ENCODE assay signal across 35 mouse cellular contexts in genomic region chr12:118415956-118416355, GRCm38 (mm10).
"Had no signal": no experiment of that assay in that cellular context is flagged by ENCODE, and none has a peak within 500 bp of the region (broad histone marks: within the 10 kb centered on the region; RNA-seq: fewer than 3 reads in every experiment).

No protein-coding gene starts in this region.

- H3K9ac ChIP-seq: heart, embryonic 12.5 days; heart, embryonic 13.5 days; heart, embryonic 15.5 days; hindbrain, embryonic 12.5 days; hindbrain, embryonic 13.5 days; hindbrain, embryonic 14.5 days; hindbrain, embryonic 15.5 days; intestine, embryonic 15.5 days; kidney, embryonic 15.5 days had no signal

- H3K36me3 ChIP-seq: heart, embryonic 10.5 days; heart, embryonic 12.5 days; heart, embryonic 13.5 days; heart, embryonic 15.5 days; hindbrain, embryonic 10.5 days; hindbrain, embryonic 12.5 days; hindbrain, embryonic 13.5 days; hindbrain, embryonic 15.5 days; intestine, embryonic 15.5 days; kidney, embryonic 15.5 days had no signal

- H3K4me2 ChIP-seq: heart, embryonic 11.5 days; heart, embryonic 12.5 days; heart, embryonic 13.5 days; heart, embryonic 15.5 days; hindbrain, embryonic 12.5 days; hindbrain, embryonic 13.5 days; hindbrain, embryonic 14.5 days; hindbrain, embryonic 15.5 days; intestine, embryonic 15.5 days; kidney, embryonic 15.5 days had no signal

- ATAC-seq: hindbrain, embryonic 16.5 days; hindbrain, postnatal 0 days; inflammation-experienced regulatory T-cells, adult 6 months; intestine, embryonic 15.5 days; intestine, embryonic 16.5 days; intestine, postnatal 0 days had no signal

- H3K27ac ChIP-seq: heart, embryonic 10.5 days; heart, embryonic 13.5 days; heart, embryonic 15.5 days; hindbrain, embryonic 10.5 days; hindbrain, embryonic 12.5 days; hindbrain, embryonic 13.5 days; hindbrain, embryonic 14.5 days; hindbrain, embryonic 15.5 days; hindbrain, postnatal 0 days; intestine, embryonic 15.5 days; kidney, embryonic 15.5 days; kidney, postnatal 0 days; layer of hippocampus, adult 2 months had no signal

- H3K27me3 ChIP-seq: heart, embryonic 12.5 days; heart, embryonic 13.5 days; heart, embryonic 15.5 days; hindbrain, embryonic 12.5 days; hindbrain, embryonic 13.5 days; hindbrain, embryonic 15.5 days; intestine, embryonic 15.5 days; kidney, embryonic 15.5 days had no signal

- DNase-seq: heart, postnatal 10 days; heart, postnatal 14 days; heart, postnatal 36 days; heart, postnatal 4 days; kidney, adult 11 months; kidney, adult 18-20 months; kidney, adult 2 months; kidney, adult 8-10 months; kidney, adult 9 months; kidney, postnatal 10 days; kidney, postnatal 14 days; kidney, postnatal 25 days; kidney, postnatal 36 days; kidney, postnatal 4 days; layer of hippocampus, adult 9-11 months; layer of hippocampus, postnatal 36 days had no signal

- H3K9me3 ChIP-seq: heart, embryonic 10.5 days; heart, embryonic 12.5 days; heart, embryonic 15.5 days; hindbrain, embryonic 12.5 days; hindbrain, embryonic 15.5 days; intestine, embryonic 15.5 days; kidney, embryonic 15.5 days had no signal

- H3K4me3 ChIP-seq: heart, embryonic 10.5 days; heart, embryonic 12.5 days; heart, embryonic 13.5 days; heart, embryonic 15.5 days; hindbrain, embryonic 10.5 days; hindbrain, embryonic 12.5 days; hindbrain, embryonic 13.5 days; hindbrain, embryonic 15.5 days; intestine, embryonic 15.5 days; kidney, embryonic 15.5 days; layer of hippocampus, adult 2 months had no signal

- H3K4me1 ChIP-seq: heart, embryonic 15.5 days; hindbrain, embryonic 10.5 days; hindbrain, embryonic 12.5 days; hindbrain, embryonic 13.5 days; hindbrain, embryonic 15.5 days; intestine, embryonic 15.5 days had no signal
